Mouse (Mus musculus): Measurements from ENCODE around the gene Atat1. TPM values are rescaled to one million over a fixed set of nuclear protein-coding genes. Genes with fewer than 3 reads are reported as not detected.

Gene Atat1
- polyA plus RNA-seq, 1 experiment: not detected

- 96% methylated on average over 12 of the region's 12 CpGs for WGBS
- H3K4me1 ChIP-seq (ENCODE audit: control insufficient read depth, insufficient read depth, low read length): no peaks in the 10 kb centered on the region
- TF ChIP-seq POLR2A (IDR thresholded peaks at IDR 0.05; ENCODE audit: insufficient read depth, low read depth, low read length) (no peak), CTCF (IDR thresholded peaks at IDR 0.05; ENCODE audit: insufficient read depth, low read depth, low read length) (no peak)
- no peak overlapping the region for H3K27ac ChIP-seq (ENCODE audit: insufficient read depth, low read depth, low read length)
- no peak overlapping the region for H3K4me3 ChIP-seq (ENCODE audit: insufficient read depth, low read depth, low read length)
Measured at GRCm38 (mm10) chr17:35930627-35931026, 20.8 kb upstream of the Atat1 start.

GRCm38 (mm10) chr17:35929534-35929933, 19.7 kb upstream of the Atat1 start:
- Histone ChIP-seq H3K27ac (ENCODE audit: insufficient read depth, low read depth, low read length) (no peak overlapping the region), H3K4me1 (ENCODE audit: control insufficient read depth, insufficient read depth, low read length) (no peaks in the 10 kb centered on the region), H3K4me3 (ENCODE audit: insufficient read depth, low read depth, low read length) (no peak overlapping the region)
- TF ChIP-seq POLR2A (IDR thresholded peaks at IDR 0.05; ENCODE audit: insufficient read depth, low read depth, low read length) (no peak), CTCF (IDR thresholded peaks at IDR 0.05; ENCODE audit: insufficient read depth, low read depth, low read length) (no peak)
- 90% methylated on average over 2 of the region's 2 CpGs for WGBS

GRCm38 (mm10) chr17:35927471-35927870, 17.6 kb upstream of the Atat1 start:
- no peak overlapping the region for H3K27ac ChIP-seq (ENCODE audit: insufficient read depth, low read depth, low read length)
- TF ChIP-seq POLR2A (IDR thresholded peaks at IDR 0.05; ENCODE audit: insufficient read depth, low read depth, low read length): no peak
- TF ChIP-seq CTCF (IDR thresholded peaks at IDR 0.05; ENCODE audit: insufficient read depth, low read depth, low read length): no peak
- H3K4me1 ChIP-seq (ENCODE audit: control insufficient read depth, insufficient read depth, low read length): no peaks in the 10 kb centered on the region
- no peak overlapping the region for H3K4me3 ChIP-seq (ENCODE audit: insufficient read depth, low read depth, low read length)
- 44% methylated on average over 1 of the region's 1 CpGs for WGBS

- no peak for TF ChIP-seq CTCF (IDR thresholded peaks at IDR 0.05; ENCODE audit: insufficient read depth, low read depth, low read length)
- no peak for TF ChIP-seq POLR2A (IDR thresholded peaks at IDR 0.05; ENCODE audit: insufficient read depth, low read depth, low read length)
- WGBS: 88% methylated on average over 4 of the region's 4 CpGs
- no peak overlapping the region; the same call in 1 of the 2 replicates for H3K27ac ChIP-seq (ENCODE audit: insufficient read depth, low read depth, low read length)
- H3K4me3 ChIP-seq (ENCODE audit: insufficient read depth, low read depth, low read length): no peak overlapping the region
- peaks cover 7% of the 10 kb centered on the region for H3K4me1 ChIP-seq (ENCODE audit: control insufficient read depth, insufficient read depth, low read length)
Measured at GRCm38 (mm10) chr17:35923281-35923680, 13.4 kb upstream of the Atat1 start.

GRCm38 (mm10) chr17:35922566-35922965, 12.7 kb upstream of the Atat1 start:
- H3K27ac ChIP-seq (ENCODE audit: insufficient read depth, low read depth, low read length): no peak overlapping the region
- WGBS: 41% methylated on average over 3 of the region's 3 CpGs
- H3K4me1 ChIP-seq (ENCODE audit: control insufficient read depth, insufficient read depth, low read length): peaks cover 7% of the 10 kb centered on the region
- no peak overlapping the region for H3K4me3 ChIP-seq (ENCODE audit: insufficient read depth, low read depth, low read length)
- TF ChIP-seq CTCF (IDR thresholded peaks at IDR 0.05; ENCODE audit: insufficient read depth, low read depth, low read length): no peak
- TF ChIP-seq POLR2A (IDR thresholded peaks at IDR 0.05; ENCODE audit: insufficient read depth, low read depth, low read length): no peak

- TF ChIP-seq CTCF (IDR thresholded peaks at IDR 0.05; ENCODE audit: insufficient read depth, low read depth, low read length): no peak
- TF ChIP-seq POLR2A (IDR thresholded peaks at IDR 0.05; ENCODE audit: insufficient read depth, low read depth, low read length): no peak
- 31% methylated on average over 4 of the region's 4 CpGs for WGBS
- Histone ChIP-seq H3K4me3 (ENCODE audit: insufficient read depth, low read depth, low read length) (no peak overlapping the region), H3K27ac (ENCODE audit: insufficient read depth, low read depth, low read length) (no peak overlapping the region), H3K4me1 (ENCODE audit: control insufficient read depth, insufficient read depth, low read length) (peaks cover 7% of the 10 kb centered on the region)
Measured at GRCm38 (mm10) chr17:35921710-35922109, 11.8 kb upstream of the Atat1 start.

- WGBS: 60% methylated on average over 5 of the region's 5 CpGs
Measured at GRCm38 (mm10) chr17:35920862-35921562, 11.1 kb upstream of the Atat1 start.

GRCm38 (mm10) chr17:35920384-35920783, 10.5 kb upstream of the Atat1 start:
- no peak overlapping the region for H3K4me3 ChIP-seq (ENCODE audit: insufficient read depth, low read depth, low read length)
- no peak for TF ChIP-seq POLR2A (IDR thresholded peaks at IDR 0.05; ENCODE audit: insufficient read depth, low read depth, low read length)
- TF ChIP-seq CTCF (IDR thresholded peaks at IDR 0.05; ENCODE audit: insufficient read depth, low read depth, low read length): no peak
- no peak overlapping the region for H3K27ac ChIP-seq (ENCODE audit: insufficient read depth, low read depth, low read length)
- 50% methylated on average over 1 of the region's 1 CpGs for WGBS
- peaks cover 9% of the 10 kb centered on the region for H3K4me1 ChIP-seq (ENCODE audit: control insufficient read depth, insufficient read depth, low read length)

More at GRCm38 (mm10) chr17:35920862-35921562, 11.1 kb upstream of the Atat1 start:
- peaks cover 7% of the 10 kb centered on the region for H3K4me1 ChIP-seq (ENCODE audit: control insufficient read depth, insufficient read depth, low read length)
- H3K27ac ChIP-seq (ENCODE audit: insufficient read depth, low read depth, low read length): 0 out of 2 replicates have a peak overlapping the region, but pooled peaks have one; percentile 18
- no peak overlapping the region for H3K4me3 ChIP-seq (ENCODE audit: insufficient read depth, low read depth, low read length)
- TF ChIP-seq POLR2A (IDR thresholded peaks at IDR 0.05; ENCODE audit: insufficient read depth, low read depth, low read length): no peak
- TF ChIP-seq CTCF (IDR thresholded peaks at IDR 0.05; ENCODE audit: insufficient read depth, low read depth, low read length): no peak

- H3K27ac ChIP-seq (ENCODE audit: insufficient read depth, low read depth, low read length): no peak overlapping the region
- peak overlapping the region; percentile 19; the same call in 1 of the 2 replicates for H3K4me3 ChIP-seq (ENCODE audit: insufficient read depth, low read depth, low read length)
- TF ChIP-seq CTCF (IDR thresholded peaks at IDR 0.05; ENCODE audit: insufficient read depth, low read depth, low read length): no peak
- TF ChIP-seq POLR2A (IDR thresholded peaks at IDR 0.05; ENCODE audit: insufficient read depth, low read depth, low read length): no peak
- peaks cover 9% of the 10 kb centered on the region for H3K4me1 ChIP-seq (ENCODE audit: control insufficient read depth, insufficient read depth, low read length)
- WGBS: 18% methylated on average over 6 of the region's 6 CpGs
Measured at GRCm38 (mm10) chr17:35919864-35920301, 10.0 kb upstream of the Atat1 start.

Measured in olfactory bulb, adult 2 months (tissue).